Mouse (Mus musculus): ENCODE measurements around the gene Pigq. TPM values are rescaled to one million over a fixed set of nuclear protein-coding genes. Genes with fewer than 3 reads are reported as not detected.

Pigq gene
- polyA plus RNA-seq, 1 experiment from 2014 or later = 71.9 TPM

DNA sequence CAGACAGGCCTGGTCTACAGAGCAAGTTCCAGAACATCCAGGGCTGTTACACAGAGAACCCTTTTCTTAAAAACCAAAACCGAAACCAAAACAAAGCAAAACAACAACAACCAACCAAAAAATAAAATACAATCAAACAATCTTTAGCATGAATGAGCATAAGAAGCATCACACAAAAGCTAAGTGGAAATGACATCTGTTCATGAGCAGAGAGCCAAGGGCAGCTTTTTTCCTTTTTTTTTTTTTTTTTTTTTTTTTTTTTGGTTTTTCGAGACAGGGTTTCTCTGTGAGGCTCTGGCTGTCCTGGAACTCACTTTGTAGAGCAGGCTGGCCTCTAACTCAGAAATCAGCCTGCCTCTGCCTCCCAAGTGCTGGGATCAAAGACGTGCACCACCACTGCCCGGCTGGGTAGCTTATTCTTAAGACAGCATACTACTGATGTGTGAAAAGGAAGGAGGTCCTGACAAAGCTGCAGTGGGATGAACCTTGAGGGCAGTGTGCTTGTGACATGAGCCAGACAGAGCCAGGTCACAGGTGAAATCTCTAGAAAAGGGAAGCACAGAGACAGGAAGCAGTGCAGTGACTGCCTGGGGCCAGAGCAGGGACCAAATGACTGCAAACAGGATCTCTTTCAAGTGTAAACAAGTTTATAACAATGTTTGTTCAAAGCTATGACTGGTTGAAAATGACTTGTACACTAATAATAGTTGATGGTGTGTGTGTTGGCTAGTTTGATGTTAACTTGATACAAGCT, 26.4 kb upstream of the Pigq start:
- peaks cover 8% of the 10 kb centered on the region; the same call in 1 of the 2 replicates for H3K36me3 ChIP-seq
- peaks cover 10% of the 10 kb centered on the region; the same call in 1 of the 2 replicates for H3K4me1 ChIP-seq
- no peak for ATAC-seq (ENCODE audit: low FRiP score)
- H3K27me3 ChIP-seq (replicated peaks) = no peaks in the 10 kb centered on the region
- WGBS = 89% methylated on average over 4 of the region's 4 CpGs
- H3K4me2 ChIP-seq = no peak overlapping the region
- H3K9ac ChIP-seq (replicated peaks) = no peak overlapping the region
- H3K9me3 ChIP-seq (replicated peaks) = no peaks in the 10 kb centered on the region
- no peak overlapping the region for H3K27ac ChIP-seq (replicated peaks)
- no peak overlapping the region for H3K4me3 ChIP-seq (replicated peaks)

DNA sequence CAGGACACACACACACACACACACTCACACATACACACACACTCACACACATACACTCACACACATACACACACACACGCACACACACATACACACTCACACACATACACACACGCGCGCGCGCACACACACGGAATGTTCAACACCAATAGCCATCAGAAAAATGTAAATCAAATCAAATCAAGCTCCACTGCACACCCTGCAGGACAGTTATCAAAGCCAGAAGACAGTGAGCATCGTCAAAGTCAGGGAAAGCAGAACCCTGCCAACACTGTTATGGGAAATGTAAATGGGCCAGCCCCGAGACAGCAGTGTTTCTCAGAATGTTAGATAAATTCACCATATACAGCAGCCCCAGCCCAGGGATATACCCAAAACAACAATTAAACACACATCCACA, 25.7 kb upstream of the Pigq start:
- ATAC-seq (ENCODE audit: low FRiP score) = no peak
- H3K4me3 ChIP-seq (replicated peaks) = no peak overlapping the region
- peaks cover 10% of the 10 kb centered on the region; the same call in 1 of the 2 replicates for H3K4me1 ChIP-seq
- H3K4me2 ChIP-seq = no peak overlapping the region
- H3K9ac ChIP-seq (replicated peaks) = no peak overlapping the region
- 84% methylated on average over 9 of the region's 9 CpGs for WGBS
- peaks cover 8% of the 10 kb centered on the region; the same call in 1 of the 2 replicates for H3K36me3 ChIP-seq
- H3K9me3 ChIP-seq (replicated peaks) = no peaks in the 10 kb centered on the region
- H3K27ac ChIP-seq (replicated peaks) = no peak overlapping the region
- H3K27me3 ChIP-seq (replicated peaks) = no peaks in the 10 kb centered on the region

DNA sequence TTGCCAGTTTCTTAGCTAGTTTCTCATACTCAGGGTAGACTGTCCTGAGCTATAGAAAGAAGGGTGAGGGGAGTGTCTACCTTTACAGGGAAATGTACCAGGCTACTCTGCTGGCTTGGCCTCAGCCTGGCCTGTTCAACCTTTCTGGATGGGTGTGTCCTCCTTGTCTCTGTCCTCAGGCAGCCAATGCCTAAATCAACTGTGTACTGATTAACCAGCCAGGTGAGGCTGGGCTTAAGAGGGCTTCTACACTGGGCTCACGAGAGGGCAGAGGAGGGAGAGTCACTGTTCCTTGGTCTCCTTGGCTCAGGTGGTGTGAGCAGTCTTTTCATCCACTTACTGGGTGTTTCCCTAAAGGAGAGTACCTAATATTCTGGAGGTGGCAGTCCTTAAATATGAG, 23.4 kb upstream of the Pigq start:
- Histone ChIP-seq H3K4me1 (peaks cover 10% of the 10 kb centered on the region; the same call in 1 of the 2 replicates), H3K4me2 (no peak overlapping the region), H3K27me3 (replicated peaks) (no peaks in the 10 kb centered on the region), H3K4me3 (replicated peaks) (no peak overlapping the region), H3K9me3 (replicated peaks) (no peaks in the 10 kb centered on the region), H3K9ac (replicated peaks) (no peak overlapping the region), H3K36me3 (peaks cover 13% of the 10 kb centered on the region; the same call in 1 of the 2 replicates), H3K27ac (replicated peaks) (no peak overlapping the region)
- ATAC-seq (ENCODE audit: low FRiP score) = no peak
- 80% methylated on average over 1 of the region's 1 CpGs for WGBS

DNA sequence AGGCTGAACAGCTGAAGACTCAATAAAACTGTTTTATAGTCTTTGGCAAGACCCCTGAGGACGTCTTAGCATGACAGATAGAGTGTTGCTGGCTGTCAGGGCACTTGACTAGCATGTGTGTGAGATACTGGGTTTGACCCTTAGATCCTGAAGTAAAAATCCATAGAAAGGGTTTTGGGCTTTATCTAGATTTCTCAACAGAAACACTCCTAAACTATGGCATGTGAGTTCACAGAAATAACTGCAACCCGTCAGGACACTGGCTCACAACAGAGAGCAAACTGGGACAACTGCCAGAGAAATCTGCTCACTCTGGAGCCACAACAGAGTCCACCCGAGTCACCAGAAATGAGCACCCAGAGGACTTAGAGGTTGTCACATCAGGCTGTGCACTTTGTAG, 22.9 kb upstream of the Pigq start:
- Histone ChIP-seq H3K9me3 (replicated peaks) (no peaks in the 10 kb centered on the region), H3K27me3 (replicated peaks) (no peaks in the 10 kb centered on the region), H3K4me2 (no peak overlapping the region), H3K9ac (replicated peaks) (no peak overlapping the region), H3K4me1 (peaks cover 10% of the 10 kb centered on the region; the same call in 1 of the 2 replicates), H3K27ac (replicated peaks) (0 out of 2 replicates have a peak overlapping the region, but pooled peaks have one; percentile 24), H3K36me3 (peaks cover 17% of the 10 kb centered on the region; the same call in 1 of the 2 replicates), H3K4me3 (replicated peaks) (no peak overlapping the region)
- WGBS = 41% methylated on average over 3 of the region's 3 CpGs
- ATAC-seq (ENCODE audit: low FRiP score) = no peak

DNA sequence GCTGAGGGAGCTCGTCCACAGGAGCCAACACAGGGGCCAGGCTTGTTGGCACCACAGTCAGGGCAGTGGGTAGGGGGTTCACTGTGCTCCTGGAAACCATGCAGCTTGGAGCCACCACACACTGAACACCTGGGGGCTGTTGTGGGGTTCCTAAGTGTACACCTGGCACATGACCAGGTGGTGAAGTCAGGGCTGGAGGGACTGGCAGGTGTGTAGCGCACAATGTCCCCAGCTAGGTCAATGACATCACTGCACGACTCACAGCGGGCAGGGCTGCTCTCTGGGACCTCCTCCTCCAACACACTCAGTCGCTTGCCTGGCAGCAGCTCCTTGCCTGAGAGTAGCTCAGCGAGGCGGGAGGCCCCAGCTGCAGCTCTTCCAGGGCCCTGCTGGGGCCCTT, 19.5 kb upstream of the Pigq start:
- Histone ChIP-seq H3K27ac (replicated peaks) (no peak overlapping the region), H3K4me2 (no peak overlapping the region), H3K27me3 (replicated peaks) (no peaks in the 10 kb centered on the region), H3K4me3 (replicated peaks) (no peak overlapping the region), H3K36me3 (peaks cover 33% of the 10 kb centered on the region; the same call in 1 of the 2 replicates), H3K9me3 (replicated peaks) (no peaks in the 10 kb centered on the region), H3K4me1 (peaks cover 10% of the 10 kb centered on the region; the same call in 1 of the 2 replicates), H3K9ac (replicated peaks) (no peak overlapping the region)
- 86% methylated on average over 7 of the region's 7 CpGs for WGBS
- ATAC-seq (ENCODE audit: low FRiP score) = no peak

DNA sequence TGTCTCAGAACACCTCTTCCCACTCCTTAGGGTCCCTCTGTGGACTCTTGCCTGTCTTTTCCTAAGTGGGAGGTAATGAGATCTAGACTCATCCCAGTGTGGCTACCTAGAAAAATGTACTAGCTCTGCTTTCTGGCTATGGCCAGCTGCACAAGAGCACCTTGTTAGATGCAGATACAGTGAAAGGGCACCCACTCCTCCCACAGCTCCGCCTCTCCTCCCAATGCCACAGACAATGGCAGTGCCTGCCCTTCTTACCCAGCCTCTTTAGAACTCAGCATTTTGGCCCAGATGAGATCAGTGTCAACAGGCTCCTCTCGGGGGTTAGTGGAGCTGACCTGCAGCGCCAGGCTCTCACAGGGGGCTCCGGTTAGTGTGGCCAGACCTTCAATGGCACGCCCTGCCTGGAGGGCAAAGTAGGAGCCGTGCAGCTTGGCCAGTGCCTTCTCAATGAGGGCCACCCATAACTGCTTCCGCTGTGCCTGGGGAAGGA, 17.7 kb upstream of the Pigq start:
- H3K4me3 ChIP-seq (replicated peaks) = no peak overlapping the region
- ATAC-seq (ENCODE audit: low FRiP score) = no peak
- H3K4me2 ChIP-seq = no peak overlapping the region
- peaks cover 35% of the 10 kb centered on the region for H3K36me3 ChIP-seq
- no peaks in the 10 kb centered on the region for H3K9me3 ChIP-seq (replicated peaks)
- H3K9ac ChIP-seq (replicated peaks) = no peak overlapping the region
- 96% methylated on average over 7 of the region's 7 CpGs for WGBS
- H3K27ac ChIP-seq (replicated peaks) = no peak overlapping the region
- no peaks in the 10 kb centered on the region for H3K27me3 ChIP-seq (replicated peaks)
- 0 out of 2 replicates have a peak, but pooled peaks cover 2% of the 10 kb centered on the region for H3K4me1 ChIP-seq

DNA sequence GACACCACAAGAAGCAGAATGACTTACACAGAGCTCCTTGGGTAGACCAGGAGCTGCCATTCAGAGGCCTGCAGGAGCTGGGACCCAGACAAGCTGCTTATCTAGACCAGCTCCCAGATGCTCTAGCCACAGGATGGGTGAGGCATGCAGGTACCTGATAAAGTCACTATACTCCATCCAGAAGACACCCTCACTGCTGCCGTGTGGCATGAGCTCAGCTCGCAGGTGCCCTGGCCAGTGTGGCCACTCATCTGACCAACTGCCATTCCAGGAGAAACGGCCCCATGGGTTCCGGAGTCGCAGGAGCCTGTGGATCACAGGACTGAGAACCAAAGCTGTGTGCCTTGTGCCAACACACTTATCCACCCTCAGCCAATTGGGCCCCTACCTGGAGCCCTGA, 16.8 kb upstream of the Pigq start:
- ATAC-seq (ENCODE audit: low FRiP score) = no peak
- H3K27ac ChIP-seq (replicated peaks) = no peak overlapping the region
- no peaks in the 10 kb centered on the region for H3K9me3 ChIP-seq (replicated peaks)
- H3K27me3 ChIP-seq (replicated peaks) = no peaks in the 10 kb centered on the region
- H3K9ac ChIP-seq (replicated peaks) = no peak overlapping the region
- no peak overlapping the region for H3K4me2 ChIP-seq
- H3K4me1 ChIP-seq = no peaks in the 10 kb centered on the region
- H3K36me3 ChIP-seq = peaks cover 35% of the 10 kb centered on the region
- H3K4me3 ChIP-seq (replicated peaks) = no peak overlapping the region
- WGBS = 95% methylated on average over 5 of the region's 5 CpGs

DNA sequence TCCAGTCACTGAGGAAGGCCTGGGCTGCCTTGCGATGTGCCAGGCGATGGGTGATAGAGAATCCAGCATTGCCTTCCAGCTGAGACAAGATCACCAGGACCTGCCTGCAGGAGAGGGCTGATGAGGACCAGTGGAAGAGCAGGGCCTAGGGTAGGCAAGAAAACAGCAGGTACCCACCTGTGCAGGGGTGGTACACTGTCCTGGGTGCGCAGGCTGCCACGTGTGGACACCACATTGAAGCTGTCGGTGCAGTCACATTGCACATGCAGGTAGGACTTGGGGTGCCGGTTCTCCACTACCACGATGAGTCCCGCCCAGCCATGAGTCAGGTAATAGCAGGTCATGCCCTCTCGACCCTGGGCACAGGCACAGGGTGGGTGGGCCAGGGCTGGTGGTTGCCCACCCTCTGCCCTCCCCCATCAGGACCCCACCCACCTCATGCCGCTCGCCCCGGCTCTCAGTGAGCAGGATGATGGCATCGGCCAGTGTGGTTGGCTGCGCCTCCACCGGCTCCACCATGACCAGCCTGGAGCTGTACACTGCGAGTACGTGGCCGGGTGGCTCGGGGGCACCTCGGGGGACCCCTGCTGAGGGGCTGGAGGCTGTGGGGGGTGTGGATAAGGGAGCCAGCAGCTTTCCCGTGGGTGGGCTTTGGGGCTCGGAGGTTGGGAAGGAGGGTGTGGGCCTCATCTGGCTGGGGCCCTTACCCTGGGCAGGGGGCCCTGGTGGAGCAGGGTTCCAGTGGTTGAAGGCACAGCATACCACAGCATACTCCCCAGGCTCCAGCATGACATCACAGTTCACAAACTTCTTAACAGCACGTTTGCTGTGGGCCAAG, 15.1 kb upstream of the Pigq start:
- Histone ChIP-seq H3K27ac (replicated peaks) (no peak overlapping the region), H3K4me2 (no peak overlapping the region), H3K4me3 (replicated peaks) (no peak overlapping the region), H3K9ac (replicated peaks) (no peak overlapping the region), H3K9me3 (replicated peaks) (no peaks in the 10 kb centered on the region), H3K36me3 (peaks cover 33% of the 10 kb centered on the region), H3K4me1 (no peaks in the 10 kb centered on the region), H3K27me3 (replicated peaks) (no peaks in the 10 kb centered on the region)
- WGBS = 91% methylated on average over 23 of the region's 23 CpGs
- ATAC-seq (ENCODE audit: low FRiP score) = no peak

DNA sequence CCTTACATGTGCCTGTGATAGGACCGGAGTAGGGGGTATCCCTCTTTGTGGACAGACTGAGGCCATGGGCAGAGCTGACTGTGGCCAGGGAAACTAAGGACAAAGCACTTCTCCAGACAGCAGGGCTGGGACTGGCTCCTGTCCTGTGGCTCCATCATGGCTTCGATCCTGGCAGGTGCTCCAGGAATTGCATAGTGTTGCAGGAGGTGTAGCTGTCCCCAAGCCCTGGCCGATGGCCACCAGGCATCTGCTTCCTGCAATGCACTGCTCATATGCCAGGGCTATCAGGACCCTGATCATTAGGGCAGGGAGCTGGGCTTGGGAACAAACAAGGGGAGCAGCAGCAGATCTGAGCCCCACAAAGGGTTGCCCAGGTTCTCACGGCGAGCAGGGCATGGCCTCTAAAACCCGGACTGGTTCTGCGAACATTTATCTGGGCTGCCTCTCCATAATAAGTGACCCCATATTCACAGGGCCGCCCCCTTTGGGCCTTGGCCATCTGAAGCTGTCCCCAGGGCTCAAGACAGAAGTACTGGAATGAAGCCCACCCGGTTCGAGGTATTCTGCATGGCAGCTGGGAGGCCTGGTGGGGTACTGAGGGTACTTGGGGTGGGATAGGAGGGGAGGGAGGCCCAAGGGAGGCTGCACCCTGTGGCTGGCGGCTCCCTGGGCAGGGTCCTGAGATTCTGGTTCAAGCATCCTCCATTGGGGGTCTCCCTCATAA, 14.2 kb upstream of the Pigq start:
- Histone ChIP-seq H3K27ac (replicated peaks) (no peak overlapping the region), H3K27me3 (replicated peaks) (no peaks in the 10 kb centered on the region; the same call in 1 of the 2 replicates), H3K9me3 (replicated peaks) (no peaks in the 10 kb centered on the region), H3K4me1 (no peaks in the 10 kb centered on the region), H3K9ac (replicated peaks) (no peak overlapping the region), H3K36me3 (peaks cover 33% of the 10 kb centered on the region), H3K4me3 (replicated peaks) (no peak overlapping the region), H3K4me2 (no peak overlapping the region)
- 95% methylated on average over 11 of the region's 11 CpGs for WGBS
- ATAC-seq (ENCODE audit: low FRiP score) = no peak

DNA sequence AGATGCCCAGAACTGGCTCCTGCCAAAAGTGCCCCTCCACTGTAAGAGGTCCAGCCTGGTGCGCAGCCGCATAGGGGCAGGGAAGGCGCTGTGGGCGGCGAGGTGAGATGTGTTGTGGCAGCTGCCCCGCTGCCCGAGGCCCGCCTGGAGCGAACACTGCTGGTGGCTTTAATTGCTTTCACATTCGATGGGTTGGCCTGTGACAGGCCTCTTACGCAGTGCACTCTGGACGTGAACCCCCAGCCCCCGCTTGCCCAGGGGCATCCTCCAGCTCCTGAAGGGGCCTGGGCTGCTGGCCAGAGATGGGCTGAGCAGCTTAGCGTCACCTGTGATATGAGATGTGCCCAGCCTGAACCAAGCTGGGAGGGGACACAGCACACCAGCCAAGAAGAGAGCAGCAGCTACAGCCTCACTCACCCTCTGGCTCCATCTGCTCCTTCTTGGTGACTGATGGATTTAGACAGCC, 12.9 kb upstream of the Pigq start:
- peaks cover 11% of the 10 kb centered on the region for H3K27me3 ChIP-seq (replicated peaks)
- no peak overlapping the region for H3K4me2 ChIP-seq
- H3K9me3 ChIP-seq (replicated peaks) = no peaks in the 10 kb centered on the region
- no peaks in the 10 kb centered on the region for H3K4me1 ChIP-seq
- WGBS = 80% methylated on average over 14 of the region's 14 CpGs
- ATAC-seq (ENCODE audit: low FRiP score) = no peak
- H3K9ac ChIP-seq (replicated peaks) = no peak overlapping the region
- no peak overlapping the region for H3K27ac ChIP-seq (replicated peaks)
- H3K36me3 ChIP-seq = peaks cover 24% of the 10 kb centered on the region
- H3K4me3 ChIP-seq (replicated peaks) = no peak overlapping the region

DNA sequence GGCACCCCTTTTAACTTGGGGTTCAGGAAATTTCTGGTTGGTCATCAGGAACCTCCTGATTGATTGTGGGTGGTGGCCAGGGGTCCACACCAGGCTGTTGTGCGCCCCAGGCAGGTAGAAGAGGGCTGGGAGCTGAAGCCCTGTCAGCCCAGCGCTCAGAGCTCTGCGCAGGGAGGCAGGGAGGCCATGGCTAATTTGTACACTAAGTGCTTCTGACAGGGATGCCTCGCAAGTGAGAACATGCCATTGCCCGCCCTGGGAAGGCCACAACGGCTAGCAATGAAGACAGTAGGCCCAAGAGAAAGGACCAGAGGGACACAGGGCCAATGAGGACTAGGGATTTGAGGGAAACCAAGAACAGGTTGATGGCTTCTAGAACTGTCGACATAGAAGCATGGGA, 11.9 kb upstream of the Pigq start:
- no peak for ATAC-seq (ENCODE audit: low FRiP score)
- 78% methylated on average over 7 of the region's 7 CpGs for WGBS

More for the DNA sequence above, 11.9 kb upstream of the Pigq start:
- Histone ChIP-seq H3K9me3 (replicated peaks) (no peaks in the 10 kb centered on the region), H3K4me2 (no peak overlapping the region), H3K4me1 (peaks cover 8% of the 10 kb centered on the region), H3K27me3 (replicated peaks) (peaks cover 21% of the 10 kb centered on the region), H3K4me3 (replicated peaks) (no peak overlapping the region), H3K36me3 (peaks cover 18% of the 10 kb centered on the region), H3K27ac (replicated peaks) (no peak overlapping the region), H3K9ac (replicated peaks) (no peak overlapping the region)
